Mouse (Mus musculus) intestine, embryonic 16.5 days (tissue): ENCODE results near the gene Fli1. TPM values are rescaled to one million over a fixed set of nuclear protein-coding genes. Genes with fewer than 3 reads are reported as not detected.
A peak's percentile ranks its signal among the peaks of the same experiment; 100 is the strongest.

Experiments
- ATAC-seq: fragments of 200-750 bp; cut with Nextera tagmentation; 2 replicates; pipeline ENCODE4 v1.8.0; 2017; ENCODE audit warnings: moderate TSS enrichment, moderate library complexity
- H3K27ac ChIP-seq: fragments of 300-500 bp; sonication (generic); 2 replicates; pipeline ENCODE4 v1.5.1; 2014; ENCODE audit warnings: mild to moderate bottlenecking, low read length
- H3K27me3 ChIP-seq: fragments of 300-500 bp; sonication (generic); replicated peaks from 2 replicates; pipeline ENCODE4 v1.6.1; 2014; ENCODE audit warnings: low read length, control low read depth, mixed read lengths; ENCODE audit not compliant: control insufficient read depth, insufficient read depth
- H3K36me3 ChIP-seq: fragments of 300-500 bp; sonication (generic); 2 replicates; pipeline ENCODE4 v1.6.1; 2014; ENCODE audit warnings: low read length, control low read depth; ENCODE audit not compliant: control insufficient read depth, insufficient read depth
- H3K4me1 ChIP-seq: fragments of 300-500 bp; sonication (generic); 2 replicates; pipeline ENCODE4 v1.6.1; 2014; ENCODE audit warnings: low read length, control low read depth, mixed read lengths; ENCODE audit not compliant: control insufficient read depth, insufficient read depth
- H3K4me2 ChIP-seq: fragments of 300-500 bp; sonication (generic); 2 replicates; pipeline ENCODE4 v1.6.1; 2014; ENCODE audit warnings: low read depth, low read length, control low read depth
- H3K4me3 ChIP-seq: fragments of 300-500 bp; sonication (generic); 2 replicates; pipeline ENCODE4 v1.5.1; 2014; ENCODE audit warnings: mild to moderate bottlenecking, low read length
- H3K9ac ChIP-seq: fragments of 300-500 bp; sonication (generic); 2 replicates; pipeline ENCODE4 v1.6.1; 2014; ENCODE audit warnings: low read depth, low read length
- H3K9me3 ChIP-seq: fragments of 300-500 bp; sonication (generic); 2 replicates; pipeline ENCODE4 v1.6.1; 2016; ENCODE audit warnings: low read length, control low read depth; ENCODE audit not compliant: control insufficient read depth
- WGBS: fragments of 180-500 bp; shearing (Covaris S2); extraction: QIAGEN DNeasy Blood & Tissue Kit; methylation state at CpG from one replicate; pipeline ENCODE4 v1.1.7; 2014; 5-methylcytosine and 5-hydroxymethylcytosine counted together
- polyA plus RNA-seq: library from polyadenylated mRNA; unstranded; fragments of >200 nt; fragmentation: Nextera tagmentation; extraction: Ambion mirVana; gene quantifications from 2 replicates; pipeline ENCODE4 v1.2.1, GENCODE M21; 2015

Gene Fli1
- polyA plus RNA-seq, 1 experiment from 2014 or later: 10.1 TPM

DNA sequence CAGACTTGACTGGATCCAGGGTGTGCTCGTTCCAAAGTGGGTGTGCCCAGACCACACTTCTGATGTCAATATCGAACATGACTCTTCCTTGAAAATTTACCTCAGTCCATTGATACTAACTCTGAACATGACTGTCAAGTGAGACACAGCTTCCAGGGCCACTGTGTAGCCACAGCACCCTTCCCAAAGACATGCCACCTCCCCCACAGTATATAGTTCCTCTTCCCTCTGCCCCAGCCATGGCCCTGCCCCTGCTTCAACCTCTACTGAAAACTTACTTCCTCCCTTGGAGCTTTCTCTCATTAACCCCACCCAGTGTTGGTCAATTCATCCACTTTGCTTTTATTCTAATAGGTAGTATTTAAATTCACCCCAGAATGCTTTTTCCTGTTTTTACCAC, 34.0 kb downstream of the Fli1 start:
- Histone ChIP-seq H3K4me3 (no peak overlapping the region), H3K4me2 (no peak overlapping the region), H3K36me3 (no peaks in the 10 kb centered on the region), H3K27ac (no peak overlapping the region), H3K4me1 (peaks cover 6% of the 10 kb centered on the region; the same call in 1 of the 2 replicates), H3K9ac (no peak overlapping the region), H3K27me3 (no peaks in the 10 kb centered on the region), H3K9me3 (no peaks in the 10 kb centered on the region)
- ATAC-seq: no peak
- 73% methylated on average over 2 of the region's 2 CpGs for WGBS

DNA sequence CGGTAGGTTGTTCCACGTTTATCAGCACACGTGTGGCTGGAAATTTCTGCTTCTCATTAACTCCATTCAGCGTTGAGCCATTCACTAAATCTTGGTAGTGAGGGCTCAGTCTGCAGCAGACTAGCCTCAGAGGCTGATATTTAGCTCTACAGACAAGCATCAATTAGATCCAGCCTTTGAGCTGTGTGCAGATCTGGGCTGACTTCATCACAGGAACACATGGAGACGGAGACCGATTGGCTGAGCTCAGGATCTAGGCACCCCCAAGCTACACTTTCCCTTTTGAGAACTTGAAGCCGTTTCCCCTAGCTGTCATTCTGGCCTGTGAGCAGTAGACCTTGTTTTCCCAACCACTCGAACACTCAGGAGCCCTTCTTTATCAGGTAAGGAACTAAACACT, 34.5 kb downstream of the Fli1 start:
- H3K27ac ChIP-seq: no peak overlapping the region
- no peaks in the 10 kb centered on the region for H3K36me3 ChIP-seq
- ATAC-seq: no peak
- H3K9me3 ChIP-seq: no peaks in the 10 kb centered on the region
- H3K27me3 ChIP-seq: no peaks in the 10 kb centered on the region
- no peak overlapping the region for H3K4me2 ChIP-seq
- WGBS: 69% methylated on average over 8 of the region's 8 CpGs
- H3K9ac ChIP-seq: no peak overlapping the region
- no peak overlapping the region for H3K4me3 ChIP-seq
- H3K4me1 ChIP-seq: peaks cover 6% of the 10 kb centered on the region; the same call in 1 of the 2 replicates

DNA sequence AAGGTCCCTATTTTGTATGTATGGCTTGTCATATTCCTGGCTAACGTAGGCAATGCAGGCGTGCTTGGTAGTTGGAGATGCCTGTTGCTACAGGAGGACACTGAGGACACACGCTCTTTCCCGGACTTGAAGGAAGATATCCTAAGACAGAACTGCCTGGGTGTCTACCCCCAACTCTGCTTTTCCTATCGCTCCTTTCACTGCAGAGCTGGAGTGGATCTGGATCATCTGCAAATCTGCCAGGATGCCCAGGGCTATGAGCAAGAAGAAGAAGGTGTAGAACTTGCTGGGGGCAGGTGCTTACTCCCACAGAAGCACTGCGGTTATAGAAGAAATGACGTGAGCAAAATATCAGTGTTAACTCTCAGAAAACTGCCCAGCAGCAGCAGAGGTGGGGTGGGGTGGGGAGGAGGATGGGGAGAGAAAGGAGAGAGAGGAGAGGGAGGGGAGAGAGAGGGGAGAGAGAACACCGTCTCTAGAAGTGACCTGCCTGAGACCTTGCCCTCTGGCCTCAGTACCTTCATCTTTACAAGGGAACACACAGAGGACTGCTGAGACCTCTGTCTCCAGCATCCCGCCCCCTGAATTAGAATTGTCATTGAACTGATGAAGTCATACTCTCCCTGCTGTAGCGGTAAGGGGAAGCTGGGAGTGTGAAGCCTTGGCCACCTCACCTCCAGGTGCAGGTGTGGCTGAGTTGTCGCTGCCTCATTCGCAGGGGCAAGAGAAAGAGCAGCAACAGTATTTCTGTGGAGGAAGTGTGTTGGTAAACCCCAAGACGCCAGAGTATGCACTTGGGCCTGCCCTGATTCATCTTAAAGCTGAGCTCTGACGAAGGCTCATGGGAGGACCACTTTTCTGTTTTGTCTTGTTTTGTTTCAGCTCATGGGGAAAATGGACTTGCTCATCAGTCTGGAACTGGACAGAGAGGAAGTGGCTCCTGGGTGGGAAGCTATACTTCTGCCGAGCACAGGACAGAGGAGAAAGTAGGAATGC, 35.5 kb downstream of the Fli1 start:
- Histone ChIP-seq H3K27ac (0 out of 2 replicates have a peak overlapping the region, but pooled peaks have one; percentile 15), H3K4me1 (peaks cover 6% of the 10 kb centered on the region; the same call in 1 of the 2 replicates), H3K36me3 (no peaks in the 10 kb centered on the region), H3K9me3 (no peaks in the 10 kb centered on the region), H3K27me3 (no peaks in the 10 kb centered on the region), H3K4me2 (no peak overlapping the region), H3K9ac (no peak overlapping the region), H3K4me3 (no peak overlapping the region)
- ATAC-seq: no peak
- 65% methylated on average over 15 of the region's 15 CpGs for WGBS

DNA sequence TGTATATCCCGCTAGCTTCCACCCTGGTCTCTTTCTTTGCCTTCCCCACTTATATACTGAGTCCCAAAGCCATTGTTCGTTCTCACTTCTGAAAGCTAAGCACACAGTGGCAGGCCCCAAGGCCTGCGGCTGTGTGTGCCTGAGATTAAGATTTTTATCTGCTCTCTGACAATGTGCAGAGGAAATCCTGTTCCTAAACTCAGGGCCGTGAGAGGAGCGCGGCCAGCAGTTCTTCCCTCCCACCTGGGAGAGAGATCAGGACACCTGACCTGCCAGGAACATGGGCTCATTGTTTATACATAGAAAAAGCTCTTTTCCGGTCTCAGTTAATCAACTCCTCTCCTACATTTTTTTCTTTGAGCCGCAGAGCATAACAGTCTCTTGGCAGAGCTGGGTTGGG, 36.5 kb downstream of the Fli1 start:
- Histone ChIP-seq H3K27ac (0 out of 2 replicates have a peak overlapping the region, but pooled peaks have one; percentile 47), H3K9ac (no peak overlapping the region), H3K4me2 (no peak overlapping the region), H3K27me3 (no peaks in the 10 kb centered on the region), H3K9me3 (no peaks in the 10 kb centered on the region), H3K4me3 (no peak overlapping the region), H3K36me3 (no peaks in the 10 kb centered on the region), H3K4me1 (peaks cover 6% of the 10 kb centered on the region; the same call in 1 of the 2 replicates)
- ATAC-seq: peak; percentile 53
- WGBS: 31% methylated on average over 8 of the region's 8 CpGs

DNA sequence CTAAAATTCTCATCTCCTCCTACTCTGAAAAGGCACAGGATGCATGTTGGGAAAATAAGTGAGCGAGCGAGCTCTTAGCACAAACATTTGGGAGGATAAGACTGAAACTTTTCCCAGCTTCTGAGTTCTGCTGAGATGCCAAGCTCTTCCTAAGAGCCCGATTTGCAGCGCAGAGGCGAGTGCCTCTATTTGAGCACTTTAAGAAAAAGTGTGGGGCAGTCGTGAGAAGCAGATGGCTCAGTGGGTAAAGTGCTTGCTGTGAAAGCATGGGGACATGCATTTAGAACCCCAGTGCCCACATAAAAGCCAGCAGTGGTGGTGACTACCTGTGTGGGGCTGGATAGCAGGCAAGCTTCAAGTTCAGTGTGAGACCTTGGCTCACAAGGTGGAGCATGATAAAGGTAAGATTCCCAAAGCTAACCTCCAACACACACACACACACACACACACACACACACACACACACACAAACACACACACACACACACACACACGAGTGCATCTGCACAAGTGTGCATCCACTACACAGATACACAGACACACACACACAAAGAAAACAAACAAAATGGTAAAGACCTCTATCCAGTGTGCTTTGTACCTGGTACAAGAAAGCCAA, 37.1 kb downstream of the Fli1 start:
- no peak overlapping the region for H3K4me2 ChIP-seq
- H3K27ac ChIP-seq: 0 out of 2 replicates have a peak overlapping the region, but pooled peaks have one; percentile 47
- H3K9ac ChIP-seq: no peak overlapping the region
- H3K36me3 ChIP-seq: no peaks in the 10 kb centered on the region
- no peaks in the 10 kb centered on the region for H3K27me3 ChIP-seq
- H3K9me3 ChIP-seq: no peaks in the 10 kb centered on the region
- peaks cover 6% of the 10 kb centered on the region; the same call in 1 of the 2 replicates for H3K4me1 ChIP-seq
- H3K4me3 ChIP-seq: no peak overlapping the region
- no peak for ATAC-seq
- WGBS: 78% methylated on average over 7 of the region's 7 CpGs

DNA sequence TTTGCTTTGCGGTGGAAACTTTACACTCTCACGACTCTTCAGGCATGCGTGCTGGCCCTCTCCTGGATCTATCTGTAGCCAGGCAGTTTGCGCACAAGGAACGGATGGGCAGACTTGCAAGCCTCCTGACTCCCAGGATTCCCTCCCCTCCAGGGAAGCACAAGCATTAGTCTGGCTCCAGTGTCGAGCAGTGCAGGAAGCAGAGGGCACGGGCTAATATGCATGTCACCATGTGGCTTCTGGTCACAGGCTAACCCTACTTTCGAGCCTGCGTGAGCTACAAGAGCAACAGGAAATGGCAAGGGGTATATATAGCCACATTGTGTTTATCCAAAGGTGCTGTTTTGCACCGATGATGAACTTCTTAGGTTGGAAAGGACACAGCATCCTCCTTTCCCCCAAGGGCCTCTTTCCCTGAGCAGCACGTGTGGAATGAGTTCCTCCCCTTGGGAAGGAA, 38.6 kb downstream of the Fli1 start:
- ATAC-seq: no peak
- H3K27ac ChIP-seq: 0 out of 2 replicates have a peak overlapping the region, but pooled peaks have one; percentile 34
- H3K4me1 ChIP-seq: peaks cover 6% of the 10 kb centered on the region; the same call in 1 of the 2 replicates

DNA sequence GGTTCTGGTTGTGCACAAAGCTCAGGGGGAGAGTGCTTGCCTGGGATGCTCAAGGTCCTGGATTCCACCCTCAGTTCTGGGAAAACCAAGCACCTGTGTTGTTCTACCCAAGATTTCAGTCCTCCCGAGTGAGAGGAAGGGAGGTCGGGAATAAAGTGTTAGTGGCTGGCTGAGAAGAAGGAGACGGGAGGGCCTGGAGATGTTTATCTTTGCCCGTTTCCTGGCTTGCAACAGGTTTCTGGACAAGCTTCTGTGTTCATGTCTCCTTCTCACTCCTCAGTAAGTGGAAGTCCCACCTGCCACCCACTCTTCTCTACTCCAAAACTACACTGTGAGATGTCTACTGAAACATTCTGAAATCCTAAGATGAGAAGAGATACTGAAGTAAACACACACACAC, 39.2 kb downstream of the Fli1 start:
- no peak overlapping the region for H3K27ac ChIP-seq
- WGBS: 45% methylated on average over 4 of the region's 4 CpGs
- peaks cover 6% of the 10 kb centered on the region; the same call in 1 of the 2 replicates for H3K4me1 ChIP-seq
- no peak overlapping the region for H3K4me3 ChIP-seq
- H3K4me2 ChIP-seq: no peak overlapping the region
- no peaks in the 10 kb centered on the region for H3K27me3 ChIP-seq
- no peaks in the 10 kb centered on the region for H3K36me3 ChIP-seq
- H3K9ac ChIP-seq: no peak overlapping the region
- no peaks in the 10 kb centered on the region for H3K9me3 ChIP-seq
- no peak for ATAC-seq

More for the DNA sequence above, 38.6 kb downstream of the Fli1 start:
- H3K9me3 ChIP-seq: no peaks in the 10 kb centered on the region
- H3K4me3 ChIP-seq: no peak overlapping the region
- no peaks in the 10 kb centered on the region for H3K27me3 ChIP-seq
- no peak overlapping the region for H3K9ac ChIP-seq
- no peaks in the 10 kb centered on the region for H3K36me3 ChIP-seq
- no peak overlapping the region for H3K4me2 ChIP-seq
- 51% methylated on average over 11 of the region's 11 CpGs for WGBS

DNA sequence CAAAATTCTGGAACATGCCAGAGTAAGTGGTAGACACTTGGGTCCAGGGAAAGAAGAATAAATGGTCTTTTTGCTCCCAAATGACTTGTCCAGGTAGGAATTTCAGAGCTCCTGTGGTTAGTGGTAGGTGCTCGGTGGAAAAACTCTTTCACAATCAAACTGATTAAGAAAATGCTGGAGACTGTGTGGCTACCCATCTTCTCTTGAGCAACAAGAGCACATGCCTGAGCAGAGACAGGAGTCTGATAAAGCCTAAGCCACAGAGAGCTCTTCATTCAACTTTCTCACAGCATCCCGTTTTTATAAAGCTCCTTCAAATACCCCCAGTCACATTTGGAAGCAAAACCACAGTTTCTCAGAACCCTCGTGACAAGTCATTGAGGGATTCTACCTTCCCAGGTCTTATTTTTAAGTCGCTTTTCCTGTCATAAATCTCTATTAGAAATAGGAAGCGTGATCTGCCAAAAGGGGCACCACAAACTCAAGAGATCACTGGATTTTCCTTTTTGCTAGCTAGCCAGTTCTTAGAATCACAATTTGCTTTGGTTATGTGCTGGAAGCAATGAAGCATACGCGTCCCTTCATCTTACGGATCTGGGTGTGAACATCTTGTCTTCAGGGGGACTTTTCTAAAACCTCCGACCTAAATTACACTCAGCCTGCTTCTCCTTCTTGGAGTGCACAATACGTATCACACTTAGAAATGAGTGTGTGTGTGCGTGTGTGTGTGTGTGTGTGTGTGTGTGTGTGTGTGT, 40.2 kb downstream of the Fli1 start:
- Histone ChIP-seq H3K36me3 (no peaks in the 10 kb centered on the region), H3K27me3 (no peaks in the 10 kb centered on the region), H3K9me3 (no peaks in the 10 kb centered on the region), H3K27ac (no peak overlapping the region), H3K4me1 (peaks cover 6% of the 10 kb centered on the region; the same call in 1 of the 2 replicates), H3K4me3 (no peak overlapping the region), H3K9ac (no peak overlapping the region), H3K4me2 (no peak overlapping the region)
- WGBS: 75% methylated on average over 11 of the region's 11 CpGs
- ATAC-seq: no peak

DNA sequence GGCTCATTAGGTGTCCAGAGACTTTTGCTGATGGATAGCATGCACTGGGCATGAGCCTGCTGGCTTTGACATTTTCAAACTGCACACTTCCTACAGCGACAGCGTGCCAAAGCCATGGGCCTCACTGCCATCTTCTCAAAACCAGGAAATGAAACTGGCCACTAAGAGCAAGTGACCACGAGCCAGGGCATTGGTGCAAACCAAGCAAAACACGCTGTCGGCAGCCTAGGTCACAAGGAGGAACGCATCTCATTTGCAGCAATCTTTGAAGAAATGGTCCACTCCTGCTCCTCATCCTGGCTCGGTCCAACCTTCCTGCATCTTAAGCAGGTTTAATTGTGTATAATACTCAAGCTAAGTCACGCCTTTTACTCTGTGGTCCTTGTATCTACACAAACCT, 41.8 kb downstream of the Fli1 start:
- H3K9ac ChIP-seq: no peak overlapping the region
- ATAC-seq: no peak
- no peak overlapping the region for H3K27ac ChIP-seq
- no peaks in the 10 kb centered on the region for H3K27me3 ChIP-seq
- H3K4me2 ChIP-seq: no peak overlapping the region
- no peaks in the 10 kb centered on the region for H3K4me1 ChIP-seq
- no peaks in the 10 kb centered on the region for H3K9me3 ChIP-seq
- 88% methylated on average over 8 of the region's 8 CpGs for WGBS
- no peaks in the 10 kb centered on the region for H3K36me3 ChIP-seq
- no peak overlapping the region for H3K4me3 ChIP-seq
